Mouse (Mus musculus) WW6 (cell line): ENCODE results near the gene Olfr1348.
"Not testable (repeated sequence)": the region's sequence is repeated elsewhere in the genome, so short reads cannot be mapped to it uniquely, and the experiment has no call there.

Experiments
- DNase-seq: peaks from one replicate; pipeline ENCODE4 v3.0.0-alpha.2; 2013; ENCODE audit warnings: low read depth, low spot score

Olfr1348 gene

DNA sequence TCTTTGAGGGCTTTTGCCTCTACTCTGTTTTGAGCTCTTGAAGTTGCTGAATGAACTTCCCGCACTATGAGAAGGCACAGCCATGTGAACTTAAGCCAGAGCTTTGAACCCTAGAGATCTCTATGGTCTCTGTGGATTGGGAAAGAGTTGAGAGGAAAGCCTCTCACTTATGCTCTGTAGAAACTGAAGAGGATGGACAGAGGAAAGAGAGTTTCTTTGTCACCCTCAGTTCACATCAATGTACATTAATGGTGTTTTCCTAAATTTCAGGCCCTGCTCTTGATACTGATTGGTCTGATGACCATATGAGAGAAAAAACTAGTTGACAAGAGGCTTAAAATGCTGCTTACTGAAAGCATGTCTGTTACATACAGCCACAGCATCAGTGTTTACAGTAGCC is at the start of gene Olfr1348:
Gene Olfr1348 (minus strand): TSS at position 101 of the 400 bp plus-strand sequence.
- no peak for DNase-seq

DNA sequence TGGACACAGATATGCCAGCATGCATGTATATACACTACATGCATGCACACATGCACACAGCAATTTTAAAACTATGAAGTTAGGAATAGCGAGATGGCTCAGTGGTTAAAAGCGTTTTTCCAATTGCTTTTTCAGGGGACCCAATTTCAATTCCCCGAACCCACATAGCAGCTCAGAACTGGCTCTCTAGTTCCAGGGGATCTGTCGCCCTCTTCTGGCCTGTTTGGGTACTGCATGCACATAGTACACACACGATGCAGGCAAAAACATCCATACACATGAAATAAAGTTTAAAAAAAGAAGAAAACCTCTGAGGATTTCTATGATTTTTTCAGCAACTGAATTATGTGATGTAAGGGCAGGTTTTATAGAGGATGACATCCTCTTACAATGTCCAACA is 17.6 kb upstream of the Olfr1348 start:
- peak; percentile 9 for DNase-seq

- peak; percentile 18 for DNase-seq
Measured at GRCm38 (mm10) chr7:6525001-6525400, 16.5 kb upstream of the Olfr1348 start.

GRCm38 (mm10) chr7:6522850-6523249 is 14.3 kb upstream of the Olfr1348 start, which contains the start of gene Olfr1349:
Gene Olfr1349 (minus strand): TSS chr7:6522950.
- DNase-seq = no peak

GRCm38 (mm10) chr7:6521666-6522065 is 13.1 kb upstream of the Olfr1348 start:
- DNase-seq = no peak

- DNase-seq = no peak
Measured at GRCm38 (mm10) chr7:6499655-6500054, 8.9 kb downstream of the Olfr1348 start, which contains the start of gene Olfr1347. Gene Olfr1347 (minus strand): TSS chr7:6499755.

- no peak for DNase-seq
Measured at GRCm38 (mm10) chr7:6486841-6487240, 21.7 kb downstream of the Olfr1348 start, which contains the start of gene Olfr5. Gene Olfr5 (minus strand): TSS chr7:6486941.

GRCm38 (mm10) chr7:6477633-6478032 is 30.9 kb downstream of the Olfr1348 start:
- not testable (repeated sequence) for DNase-seq

DNA sequence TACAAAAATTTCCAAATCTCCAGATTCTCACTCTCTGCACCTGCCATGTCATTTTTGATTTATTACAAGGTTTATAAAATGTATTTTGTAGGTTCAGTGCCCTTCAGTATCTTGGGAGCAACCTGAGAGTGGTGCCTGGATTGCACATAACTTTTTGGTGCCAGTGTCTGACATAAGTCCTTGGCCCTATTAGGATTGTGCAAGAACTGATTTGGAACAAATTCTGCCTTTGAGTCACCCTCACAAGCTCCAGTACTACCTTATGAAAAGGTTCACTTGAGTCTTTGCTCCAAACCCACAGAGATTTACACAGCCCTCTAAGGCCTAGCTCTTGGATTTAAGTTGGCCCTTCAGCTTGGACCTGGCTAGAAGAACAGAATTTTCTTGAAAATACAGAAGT is 41.6 kb downstream of the Olfr1348 start, which contains the start of gene Olfr1346:
Gene Olfr1346 (plus strand): TSS at position 151 of the 400 bp plus-strand sequence.
- no peak for DNase-seq

GRCm38 (mm10) chr7:6456399-6456798 is 52.1 kb downstream of the Olfr1348 start:
- DNase-seq = no peak

GRCm38 (mm10) chr7:6455868-6456267 is 52.7 kb downstream of the Olfr1348 start, which contains the start of gene Olfr1336:
Gene Olfr1336 (plus strand): TSS chr7:6456168.
- no peak for DNase-seq
